ENCODE assay signal across 7 mouse cellular contexts in genomic region chr2:118479550-118479909, GRCm38 (mm10). TPM values are rescaled to one million over a fixed set of nuclear protein-coding genes. Genes with fewer than 3 reads are reported as not detected.
A peak's percentile ranks its signal among the peaks of the same experiment; 100 is the strongest.
DNase-seq lines count a peak whose midpoint lies in the region; ATAC-seq lines count a peak whose summit lies in the region.

Gene Srp14 (minus strand): TSS chr2:118479711.

- H3K9ac ChIP-seq in embryonic facial prominence, embryonic 12.5 days, result peak within 1 kb of the TSS; percentile 83
- H3K9ac ChIP-seq in limb, embryonic 11.5 days (ENCODE audit: low read length), result peak within 1 kb of the TSS; percentile 83
- H3K9ac ChIP-seq in midbrain, embryonic 14.5 days (replicated peaks; ENCODE audit: low read length), result peak within 1 kb of the TSS; percentile 89

- H3K9me3 ChIP-seq in embryonic facial prominence, embryonic 12.5 days, result no peaks in the 10 kb centered on the region
- no peaks in the 10 kb centered on the region for H3K9me3 ChIP-seq in limb, embryonic 11.5 days (ENCODE audit: control insufficient read depth, low read length)
- no peaks in the 10 kb centered on the region for H3K9me3 ChIP-seq in midbrain, embryonic 14.5 days (ENCODE audit: control insufficient read depth, low read length)

- under 1% methylated on average over 35 of the region's 35 CpGs for WGBS in embryonic facial prominence, embryonic 12.5 days
- 0% methylated on average over 31 of the region's 35 CpGs for WGBS in limb, embryonic 11.5 days
- 1% methylated on average over 35 of the region's 35 CpGs for WGBS in midbrain, embryonic 14.5 days

- H3K27ac ChIP-seq in embryonic facial prominence, embryonic 12.5 days, result peak within 1 kb of the TSS; percentile 80
- H3K27ac ChIP-seq in limb, embryonic 11.5 days (replicated peaks; ENCODE audit: low read depth, low read length), result no peak within 1 kb of the TSS; the same call in 1 of the 2 replicates
- H3K27ac ChIP-seq in midbrain, embryonic 14.5 days (replicated peaks; ENCODE audit: low read depth, low read length), result peak within 1 kb of the TSS; percentile 83

- H3K36me3 ChIP-seq in embryonic facial prominence, embryonic 12.5 days, result peaks cover 31% of the 10 kb centered on the region
- H3K36me3 ChIP-seq in limb, embryonic 11.5 days (ENCODE audit: control insufficient read depth, insufficient read depth, low read length), result peaks cover 4% of the 10 kb centered on the region; the same call in 1 of the 2 replicates
- peaks cover 23% of the 10 kb centered on the region for H3K36me3 ChIP-seq in midbrain, embryonic 14.5 days (ENCODE audit: control insufficient read depth, insufficient read depth, low read length)

- H3K4me3 ChIP-seq in embryonic facial prominence, embryonic 12.5 days, result peak within 1 kb of the TSS; percentile 82
- peak within 1 kb of the TSS; percentile 90 for H3K4me3 ChIP-seq in limb, embryonic 11.5 days (ENCODE audit: low read depth, low read length)
- H3K4me3 ChIP-seq in midbrain, embryonic 14.5 days (replicated peaks; ENCODE audit: low read depth, low read length), result peak within 1 kb of the TSS; percentile 89

- H3K4me2 ChIP-seq in embryonic facial prominence, embryonic 12.5 days (replicated peaks), result peak within 1 kb of the TSS; percentile 84
- peak within 1 kb of the TSS; percentile 76 for H3K4me2 ChIP-seq in limb, embryonic 11.5 days (ENCODE audit: low read depth, severe bottlenecking)
- peak within 1 kb of the TSS; percentile 81 for H3K4me2 ChIP-seq in midbrain, embryonic 14.5 days (ENCODE audit: low read length)

- peaks cover 9% of the 10 kb centered on the region for H3K4me1 ChIP-seq in embryonic facial prominence, embryonic 12.5 days
- peaks cover 8% of the 10 kb centered on the region for H3K4me1 ChIP-seq in limb, embryonic 11.5 days (ENCODE audit: control insufficient read depth, insufficient read depth, low read length)
- peaks cover 6% of the 10 kb centered on the region for H3K4me1 ChIP-seq in midbrain, embryonic 14.5 days (ENCODE audit: control insufficient read depth, insufficient read depth, low read length)

- ATAC-seq in embryonic facial prominence, embryonic 12.5 days (ENCODE audit: insufficient number of reproducible peaks, insufficient read depth, low FRiP score, low TSS enrichment), result peak; percentile 90
- peak; percentile 88 for ATAC-seq in limb, embryonic 11.5 days (ENCODE audit: insufficient number of reproducible peaks, low FRiP score, low TSS enrichment, low read depth)
- peak; percentile 96 for ATAC-seq in midbrain, embryonic 14.5 days (ENCODE audit: low FRiP score, low TSS enrichment)

- H3K27me3 ChIP-seq in embryonic facial prominence, embryonic 12.5 days, result no peaks in the 10 kb centered on the region
- H3K27me3 ChIP-seq in limb, embryonic 11.5 days (ENCODE audit: control insufficient read depth, insufficient read depth, low read length), result no peaks in the 10 kb centered on the region
- no peaks in the 10 kb centered on the region for H3K27me3 ChIP-seq in midbrain, embryonic 14.5 days (ENCODE audit: control insufficient read depth, insufficient read depth, low read length)

- peak; percentile 94 for DNase-seq in adrenal gland, postnatal 25 days
- DNase-seq in heart, adult 11 months, result peak; percentile 99
- DNase-seq in kidney, adult 18-20 months, result peak; percentile 92
- peak; percentile 94 for DNase-seq in limb, embryonic 11.5 days (ENCODE audit: low spot score)
- DNase-seq in midbrain, embryonic 14.5 days, result peak; percentile 99
- peak; percentile 83 to 86 for DNase-seq in spleen, adult 18-20 months

RNA-seq across cellular contexts. Expression of gene Srp14, which starts in this region (rescaled TPM):
- 206 and 213 TPM in 2 replicates for total RNA-seq in adrenal gland, postnatal 25 days (2021)
- 239 and 256 TPM in 2 replicates for polyA plus RNA-seq in embryonic facial prominence, embryonic 12.5 days (2016; fragmentation: Nextera tagmentation; extraction: Ambion mirVana)
- 231 TPM in 2 replicates for polyA plus RNA-seq in limb, embryonic 11.5 days (2014; fragmentation: Nextera tagmentation; extraction: Ambion mirVana)
- 327 and 366 TPM in 2 replicates for polyA plus RNA-seq in midbrain, embryonic 14.5 days (2014; fragmentation: Nextera tagmentation; extraction: Ambion mirVana)
